Mouse (Mus musculus): Measurements from ENCODE around the gene Tbc1d22b. TPM values are rescaled to one million over a fixed set of nuclear protein-coding genes. Genes with fewer than 3 reads are reported as not detected.
"Not testable (repeated sequence)": the region's sequence is repeated elsewhere in the genome, so short reads cannot be mapped to it uniquely, and the experiment has no call there.

Tbc1d22b gene
- polyA plus RNA-seq, 1 experiment from 2014 or later = 13.6 TPM

GRCm38 (mm10) chr17:29584737-29585136 is 35.2 kb downstream of the Tbc1d22b start:
- 84% methylated on average over 3 of the region's 3 CpGs for WGBS
- H3K36me3 ChIP-seq = peaks cover 66% of the 10 kb centered on the region

DNA sequence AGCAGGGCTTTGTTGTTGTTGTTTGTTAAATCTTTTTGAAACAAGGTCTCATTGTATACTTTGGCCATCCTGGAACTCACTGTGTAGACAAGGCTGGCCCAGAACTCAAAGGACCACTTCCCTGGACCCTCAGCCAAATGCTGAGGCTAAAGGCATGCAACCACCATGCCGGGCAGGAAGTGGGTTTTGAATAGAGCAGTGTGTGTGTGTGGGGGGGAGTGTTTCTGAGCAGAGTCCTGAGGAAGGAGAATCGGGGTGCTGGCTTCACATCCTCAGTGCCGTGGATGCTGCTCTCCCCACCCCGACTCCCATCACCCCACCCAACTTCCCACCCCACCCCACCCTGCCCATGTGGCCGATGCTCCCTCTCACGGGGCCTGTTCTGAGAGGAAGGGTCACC is 35.9 kb downstream of the Tbc1d22b start:
- no peaks in the 10 kb centered on the region for H3K9me3 ChIP-seq
- peaks cover 23% of the 10 kb centered on the region for H3K4me1 ChIP-seq
- no peak overlapping the region for H3K27ac ChIP-seq
- DNase-seq (ENCODE audit: low spot score) = no peak
- no peaks in the 10 kb centered on the region for H3K27me3 ChIP-seq (ENCODE audit: insufficient read depth, poor library complexity, severe bottlenecking)
- WGBS = 85% methylated on average over 6 of the region's 6 CpGs
- peaks cover 61% of the 10 kb centered on the region for H3K36me3 ChIP-seq
- H3K4me3 ChIP-seq = no peak overlapping the region

More at GRCm38 (mm10) chr17:29584737-29585136, 35.2 kb downstream of the Tbc1d22b start:
- no peaks in the 10 kb centered on the region for H3K9me3 ChIP-seq
- no peak overlapping the region for H3K27ac ChIP-seq
- H3K4me1 ChIP-seq = peaks cover 18% of the 10 kb centered on the region
- H3K4me3 ChIP-seq = no peak overlapping the region
- H3K27me3 ChIP-seq (ENCODE audit: insufficient read depth, poor library complexity, severe bottlenecking) = no peaks in the 10 kb centered on the region
- no peak for DNase-seq (ENCODE audit: low spot score)

DNA sequence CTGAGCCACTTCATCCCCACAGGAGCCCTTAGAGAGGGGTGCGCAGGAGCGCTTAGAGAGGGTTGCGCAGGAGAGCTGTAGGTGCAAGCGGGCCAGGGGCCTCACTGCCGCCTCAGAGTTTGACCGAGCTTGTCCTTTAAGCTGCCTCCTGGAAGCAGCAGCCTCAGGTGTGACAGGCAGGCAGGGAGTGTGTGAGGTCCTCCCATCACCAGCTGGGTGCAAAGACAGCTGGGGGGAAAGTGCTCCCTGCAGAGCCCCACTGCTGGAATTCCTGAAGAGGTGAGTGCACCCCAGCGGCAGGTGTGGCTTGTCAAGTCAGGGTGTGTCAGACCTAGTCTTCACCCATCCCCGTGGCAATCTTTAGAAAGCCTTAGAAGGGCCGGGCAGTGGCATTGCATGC is 37.3 kb downstream of the Tbc1d22b start:
- Histone ChIP-seq H3K36me3 (peaks cover 52% of the 10 kb centered on the region), H3K4me1 (peaks cover 25% of the 10 kb centered on the region)

GRCm38 (mm10) chr17:29589221-29589898 is 39.8 kb downstream of the Tbc1d22b start:
- Histone ChIP-seq H3K27ac (peak overlapping the region; percentile 54), H3K4me3 (no peak overlapping the region), H3K36me3 (peaks cover 35% of the 10 kb centered on the region), H3K27me3 (ENCODE audit: insufficient read depth, poor library complexity, severe bottlenecking) (no peaks in the 10 kb centered on the region), H3K9me3 (no peaks in the 10 kb centered on the region), H3K4me1 (peaks cover 25% of the 10 kb centered on the region)
- no peak for DNase-seq (ENCODE audit: low spot score)
- WGBS = 62% methylated on average over 11 of the region's 11 CpGs

More for the DNA sequence above, 37.3 kb downstream of the Tbc1d22b start:
- Histone ChIP-seq H3K9me3 (no peaks in the 10 kb centered on the region), H3K27ac (no peak overlapping the region), H3K27me3 (ENCODE audit: insufficient read depth, poor library complexity, severe bottlenecking) (no peaks in the 10 kb centered on the region), H3K4me3 (no peak overlapping the region)
- WGBS = 77% methylated on average over 9 of the region's 9 CpGs
- DNase-seq (ENCODE audit: low spot score) = no peak

DNA sequence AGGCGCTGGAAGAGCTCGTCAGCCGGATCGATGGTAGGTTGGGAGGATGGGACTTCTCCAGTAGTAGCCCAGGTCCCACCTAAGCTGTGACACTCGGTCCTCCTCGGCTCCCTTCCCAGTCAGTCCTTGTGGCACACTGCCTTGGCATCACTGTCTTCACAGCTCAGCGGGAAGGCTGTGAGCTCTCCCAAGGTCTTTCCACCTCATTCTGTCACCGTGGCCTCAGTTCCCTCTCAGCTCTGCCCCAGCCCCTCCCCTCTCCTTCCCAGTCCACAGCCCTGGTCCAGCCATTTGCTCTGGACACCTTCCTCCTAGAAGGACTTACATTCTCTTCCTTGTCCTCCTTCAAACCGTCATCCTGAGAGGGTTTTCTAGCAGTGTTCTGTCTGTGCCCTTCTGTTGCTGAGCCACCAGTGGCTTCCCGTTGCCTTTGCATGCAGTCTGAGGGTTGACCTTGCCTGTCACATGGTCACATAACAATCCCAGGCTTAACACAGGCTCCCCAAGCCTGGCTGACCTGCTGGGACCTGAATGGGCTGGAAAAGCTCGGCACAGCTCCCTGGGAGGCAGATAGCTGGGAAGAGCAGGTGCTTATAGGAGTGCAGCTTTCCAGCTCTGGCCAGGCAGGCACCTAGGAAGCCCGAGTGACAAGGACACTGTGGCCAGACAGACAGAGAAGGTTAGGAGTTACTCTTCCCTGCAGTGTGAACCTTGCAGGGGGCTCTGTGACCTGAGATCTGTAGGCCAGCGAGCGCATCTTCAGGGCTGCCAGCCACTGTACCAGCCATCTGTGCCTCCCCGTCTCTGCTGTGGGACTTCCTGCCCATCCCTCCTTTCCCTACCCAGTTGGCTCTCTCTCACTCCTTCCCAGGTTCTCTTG is 46.5 kb downstream of the Tbc1d22b start:
- H3K27ac ChIP-seq = peak overlapping the region; percentile 12; the same call in 1 of the 2 replicates
- H3K36me3 ChIP-seq = peaks cover 56% of the 10 kb centered on the region
- 81% methylated on average over 15 of the region's 15 CpGs for WGBS

DNA sequence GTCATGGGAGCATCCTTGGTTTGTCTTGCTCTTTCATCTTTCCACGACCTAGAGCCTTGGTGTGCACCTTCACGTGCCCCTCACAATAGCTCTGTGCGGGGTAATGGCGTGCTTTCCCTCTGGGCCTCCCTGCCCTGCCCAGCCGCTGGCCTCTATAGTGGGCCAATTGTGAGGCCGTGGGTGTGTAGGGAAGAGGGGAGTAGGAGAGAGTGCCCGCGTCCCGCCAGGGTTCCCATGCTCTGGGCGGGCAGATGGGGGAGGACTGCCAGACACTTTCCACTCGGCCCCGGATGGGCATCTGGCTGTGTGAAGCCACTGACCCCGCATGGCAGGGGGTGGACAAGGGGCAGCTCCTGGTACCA is 47.2 kb downstream of the Tbc1d22b start:
- Histone ChIP-seq H3K27me3 (ENCODE audit: insufficient read depth, poor library complexity, severe bottlenecking) (no peaks in the 10 kb centered on the region), H3K4me1 (peaks cover 24% of the 10 kb centered on the region), H3K36me3 (peaks cover 53% of the 10 kb centered on the region), H3K4me3 (no peak overlapping the region), H3K9me3 (no peaks in the 10 kb centered on the region), H3K27ac (peak overlapping the region; percentile 3)
- DNase-seq (ENCODE audit: low spot score) = no peak
- 88% methylated on average over 13 of the region's 13 CpGs for whole genome bisulfite sequencing

More for the DNA sequence above, 46.5 kb downstream of the Tbc1d22b start:
- H3K27me3 ChIP-seq (ENCODE audit: insufficient read depth, poor library complexity, severe bottlenecking) = no peaks in the 10 kb centered on the region
- H3K4me3 ChIP-seq = no peak overlapping the region
- no peaks in the 10 kb centered on the region for H3K9me3 ChIP-seq
- H3K4me1 ChIP-seq = peaks cover 20% of the 10 kb centered on the region
- no peak for DNase-seq (ENCODE audit: low spot score)

- H3K27me3 ChIP-seq (ENCODE audit: insufficient read depth, poor library complexity, severe bottlenecking) = no peaks in the 10 kb centered on the region
- H3K36me3 ChIP-seq = peaks cover 72% of the 10 kb centered on the region
- H3K27ac ChIP-seq = no peak overlapping the region
- no peaks in the 10 kb centered on the region for H3K9me3 ChIP-seq
- 94% methylated on average over 14 of the region's 14 CpGs for WGBS
- DNase-seq (ENCODE audit: low spot score) = no peak
- no peak overlapping the region for H3K4me3 ChIP-seq
- peaks cover 24% of the 10 kb centered on the region for H3K4me1 ChIP-seq
Observed at GRCm38 (mm10) chr17:29599051-29599450, 49.5 kb downstream of the Tbc1d22b start.

- no peak for DNase-seq (ENCODE audit: low spot score)
- H3K4me3 ChIP-seq = no peak overlapping the region
- H3K36me3 ChIP-seq = peaks cover 75% of the 10 kb centered on the region
- 86% methylated on average over 8 of the region's 8 CpGs for WGBS
- H3K4me1 ChIP-seq = peaks cover 24% of the 10 kb centered on the region
- H3K9me3 ChIP-seq = no peaks in the 10 kb centered on the region
- no peaks in the 10 kb centered on the region for H3K27me3 ChIP-seq (ENCODE audit: insufficient read depth, poor library complexity, severe bottlenecking)
- H3K27ac ChIP-seq = no peak overlapping the region
Observed at GRCm38 (mm10) chr17:29599537-29599936, 50.0 kb downstream of the Tbc1d22b start.

- no peak overlapping the region for H3K27ac ChIP-seq
- peaks cover 72% of the 10 kb centered on the region for H3K36me3 ChIP-seq
- no peaks in the 10 kb centered on the region for H3K9me3 ChIP-seq
- DNase-seq (ENCODE audit: low spot score) = no peak
- H3K4me1 ChIP-seq = peaks cover 22% of the 10 kb centered on the region
- H3K4me3 ChIP-seq = no peak overlapping the region
- H3K27me3 ChIP-seq (ENCODE audit: insufficient read depth, poor library complexity, severe bottlenecking) = no peaks in the 10 kb centered on the region
- 56% methylated on average over 4 of the region's 4 CpGs for WGBS
Observed at GRCm38 (mm10) chr17:29601391-29601790, 51.8 kb downstream of the Tbc1d22b start.

DNA sequence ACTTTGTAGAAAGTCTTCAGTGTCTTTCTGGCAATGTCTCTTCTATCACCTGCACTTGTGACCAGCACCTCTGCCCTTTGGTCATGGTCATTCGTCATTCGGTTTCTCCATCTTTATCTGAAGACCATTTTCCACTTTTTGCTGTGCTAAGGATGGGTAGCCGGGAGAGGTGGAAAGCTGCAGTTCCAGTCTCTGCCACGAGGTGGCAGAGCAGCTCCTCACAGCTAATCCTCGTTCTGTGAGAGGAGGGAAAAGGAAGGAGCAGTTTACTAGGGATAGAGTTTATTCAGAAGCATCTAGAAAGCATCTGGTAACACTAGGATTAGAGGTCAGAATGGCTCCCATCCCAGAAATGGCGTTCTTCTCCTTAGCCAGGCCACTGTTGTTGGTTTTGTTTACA is 53.7 kb downstream of the Tbc1d22b start:
- peaks cover 14% of the 10 kb centered on the region for H3K4me1 ChIP-seq
- H3K27me3 ChIP-seq (ENCODE audit: insufficient read depth, poor library complexity, severe bottlenecking) = no peaks in the 10 kb centered on the region
- H3K9me3 ChIP-seq = no peaks in the 10 kb centered on the region
- no peak overlapping the region for H3K27ac ChIP-seq
- H3K36me3 ChIP-seq = peaks cover 62% of the 10 kb centered on the region
- WGBS = 22% methylated on average over 6 of the region's 6 CpGs
- no peak for DNase-seq (ENCODE audit: low spot score)
- H3K4me3 ChIP-seq = no peak overlapping the region

- not testable (repeated sequence) for DNase-seq (ENCODE audit: low spot score); H3K27ac ChIP-seq; H3K27me3 ChIP-seq (ENCODE audit: insufficient read depth, poor library complexity, severe bottlenecking); H3K36me3 ChIP-seq; H3K4me3 ChIP-seq; H3K9me3 ChIP-seq
- WGBS = 79% methylated on average over 5 of the region's 5 CpGs
- H3K4me1 ChIP-seq = peaks cover 35% of the 10 kb centered on the region
Observed at GRCm38 (mm10) chr17:29613453-29613852, 63.9 kb downstream of the Tbc1d22b start.

GRCm38 (mm10) chr17:29614115-29615023 is 64.8 kb downstream of the Tbc1d22b start, which contains the start of the genes Rnf8 and Gm28043:
Gene Rnf8 (plus strand): TSS chr17:29614790.
Gene Gm28043 (plus strand): TSS chr17:29614876.
- no peaks in the 10 kb centered on the region for H3K27me3 ChIP-seq (ENCODE audit: insufficient read depth, poor library complexity, severe bottlenecking)
- WGBS = 2% methylated on average over 52 of the region's 52 CpGs
- H3K27ac ChIP-seq = peak within 1 kb of the TSS; percentile 98
- H3K36me3 ChIP-seq = peaks cover 14% of the 10 kb centered on the region
- H3K4me1 ChIP-seq = peaks cover 35% of the 10 kb centered on the region
- peak; percentile 96 for DNase-seq (ENCODE audit: low spot score)
- peak within 1 kb of the TSS; percentile 98 for H3K4me3 ChIP-seq
- H3K9me3 ChIP-seq = no peaks in the 10 kb centered on the region

Data from heart, embryonic 10.5 days (tissue).